ENCODE assay signal across 9 mouse cellular contexts in the genomic region with DNA sequence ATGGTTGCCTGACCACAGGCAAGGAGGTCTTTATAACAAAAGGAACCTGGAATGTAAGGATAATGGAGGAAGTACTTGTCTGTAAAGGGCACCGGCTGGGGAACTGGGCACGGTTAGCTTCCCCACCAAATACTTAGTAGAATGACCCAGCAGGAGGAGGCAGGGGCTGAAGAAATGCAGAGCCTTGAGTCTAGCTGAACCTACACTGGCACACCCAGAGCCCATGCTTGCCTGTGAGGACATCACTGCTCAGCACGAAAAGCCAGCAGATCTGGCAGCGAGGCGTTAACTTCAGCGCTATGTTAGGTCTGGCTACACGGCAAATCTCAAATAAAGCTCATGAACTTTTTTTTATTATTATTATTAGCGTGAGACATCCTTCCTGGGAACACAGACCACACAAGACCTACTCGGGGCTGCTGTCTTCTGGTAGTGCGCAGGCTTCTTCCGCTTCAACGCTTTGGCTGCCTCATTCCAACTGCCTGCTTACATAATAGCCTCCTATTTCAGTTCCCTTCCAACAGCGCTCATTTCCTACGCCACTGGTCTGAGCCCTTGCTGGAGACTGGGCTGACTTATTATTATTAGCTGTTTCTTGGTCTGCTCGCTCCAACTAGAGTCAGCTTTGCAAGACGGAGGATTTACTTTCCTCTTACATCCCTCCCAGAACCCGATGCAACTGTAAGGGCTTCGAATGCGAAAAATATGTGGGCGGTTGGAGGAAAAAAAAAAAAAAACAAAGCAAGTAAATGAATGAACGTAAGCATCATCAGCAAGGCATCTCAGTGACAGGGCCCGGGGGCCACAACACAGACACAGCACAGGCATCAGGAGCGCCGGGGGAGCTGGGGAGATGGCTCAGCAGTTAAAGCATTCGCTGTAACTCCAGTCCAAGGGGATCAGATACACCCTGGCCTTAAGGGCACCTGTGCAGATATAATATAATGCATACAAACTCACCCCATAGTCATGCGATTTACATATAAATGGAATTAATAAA.
DNase-seq lines count a peak whose midpoint lies in the region; ATAC-seq and TF ChIP-seq lines count a peak whose summit lies in the region.
"Had no signal": no experiment of that assay in that cellular context is flagged by ENCODE, and none has a peak within 500 bp of the region (broad histone marks: within the 10 kb centered on the region; RNA-seq: fewer than 3 reads in every experiment).

No protein-coding gene starts in this region.

- 0 out of 2 replicates have a peak, but pooled peaks cover 7% of the 10 kb centered on the region for H3K27me3 ChIP-seq in intestine, embryonic 14.5 days (replicated peaks; ENCODE audit: control insufficient read depth, insufficient read depth, low read length)
- H3K27me3 ChIP-seq in intestine, embryonic 15.5 days (replicated peaks): no peaks in the 10 kb centered on the region
- no peaks in the 10 kb centered on the region for H3K27me3 ChIP-seq in hindbrain, embryonic 16.5 days (replicated peaks; ENCODE audit: control insufficient read depth, insufficient read depth, low read length)
- H3K27me3 ChIP-seq: stomach, embryonic 15.5 days had no signal

- H3K4me1 ChIP-seq in intestine, embryonic 14.5 days (replicated peaks; ENCODE audit: control insufficient read depth, insufficient read depth, low read length): 0 out of 2 replicates have a peak, but pooled peaks cover 5% of the 10 kb centered on the region
- H3K4me1 ChIP-seq in intestine, embryonic 15.5 days (replicated peaks): no peaks in the 10 kb centered on the region
- 0 out of 2 replicates have a peak, but pooled peaks cover 2% of the 10 kb centered on the region for H3K4me1 ChIP-seq in hindbrain, embryonic 16.5 days (ENCODE audit: control insufficient read depth, insufficient read depth, low read depth, low read length)

- no peak for DNase-seq in intestine, embryonic 14.5 days (ENCODE audit: low spot score)
- peak; percentile 47 for DNase-seq in embryo, embryonic 11 days
- DNase-seq in left cerebral cortex, adult 2 months (ENCODE audit: extremely low spot score in 1 of 2, low spot score in 2 of 2): peak; percentile 53 to 66
- peak; percentile 79 for DNase-seq in telencephalon, adult 2 months (ENCODE audit: low read depth, low spot score)
- DNase-seq in MN1 (ENCODE audit: low spot score): no peak

- TF ChIP-seq CTCF in left cerebral cortex, adult 2 months (IDR thresholded peaks at IDR 0.05): no peak

- whole genome bisulfite sequencing in intestine, embryonic 14.5 days: 70% methylated on average over 26 of the region's 26 CpGs
- WGBS in intestine, embryonic 15.5 days: 65% methylated on average over 26 of the region's 26 CpGs
- 45% methylated on average over 26 of the region's 26 CpGs for WGBS in hindbrain, embryonic 16.5 days

- H3K4me2 ChIP-seq in intestine, embryonic 14.5 days (ENCODE audit: low read length): no peak overlapping the region
- H3K4me2 ChIP-seq in intestine, embryonic 15.5 days (replicated peaks): no peak overlapping the region
- peak overlapping the region; percentile 34 for H3K4me2 ChIP-seq in hindbrain, embryonic 16.5 days (ENCODE audit: low read length)
- H3K4me2 ChIP-seq: stomach, embryonic 15.5 days had no signal

- no peaks in the 10 kb centered on the region for H3K36me3 ChIP-seq in intestine, embryonic 14.5 days (ENCODE audit: control insufficient read depth, insufficient read depth, low read length)
- no peaks in the 10 kb centered on the region for H3K36me3 ChIP-seq in intestine, embryonic 15.5 days
- no peaks in the 10 kb centered on the region for H3K36me3 ChIP-seq in hindbrain, embryonic 16.5 days (ENCODE audit: control insufficient read depth, insufficient read depth, low read length)
- H3K36me3 ChIP-seq: stomach, embryonic 15.5 days had no signal

- no peak for ATAC-seq in intestine, embryonic 14.5 days (replicated peaks; ENCODE audit: low FRiP score, low TSS enrichment, low read depth)
- ATAC-seq in intestine, embryonic 15.5 days: no peak
- peak; percentile 81 for ATAC-seq in hindbrain, embryonic 16.5 days
- peak; percentile 49; the same call in 1 of the 2 replicates for ATAC-seq in megakaryocyte-erythroid progenitor cell, adult 5-6 weeks (replicated peaks; ENCODE audit: low FRiP score, low TSS enrichment, poor library complexity, severe bottlenecking)

- H3K27ac ChIP-seq in intestine, embryonic 14.5 days (ENCODE audit: low read depth): 0 out of 2 replicates have a peak overlapping the region, but pooled peaks have one; percentile 22
- no peak overlapping the region for H3K27ac ChIP-seq in intestine, embryonic 15.5 days
- H3K27ac ChIP-seq in hindbrain, embryonic 16.5 days (ENCODE audit: low read depth, low read length): no peak overlapping the region
- H3K27ac ChIP-seq in left cerebral cortex, adult 2 months: peak overlapping the region; percentile 89
- H3K27ac ChIP-seq: stomach, embryonic 15.5 days had no signal

- intact Hi-C loops in left cerebral cortex, adult 2 months (cut with DNase I): loop anchor here (1.0 to 10.0 kb wide), 2 partner anchors 121 to 791 kb away; no protein-coding TSS in a partner anchor

- no peaks in the 10 kb centered on the region for H3K9me3 ChIP-seq in intestine, embryonic 14.5 days (ENCODE audit: control insufficient read depth, low read length)
- no peaks in the 10 kb centered on the region for H3K9me3 ChIP-seq in intestine, embryonic 15.5 days
- H3K9me3 ChIP-seq in hindbrain, embryonic 16.5 days (ENCODE audit: control insufficient read depth, low read length): no peaks in the 10 kb centered on the region
- H3K9me3 ChIP-seq: stomach, embryonic 15.5 days had no signal

- H3K9ac ChIP-seq in intestine, embryonic 14.5 days (ENCODE audit: low read length): no peak overlapping the region
- H3K9ac ChIP-seq in intestine, embryonic 15.5 days: no peak overlapping the region
- peak overlapping the region; percentile 7; the same call in 1 of the 2 replicates for H3K9ac ChIP-seq in hindbrain, embryonic 16.5 days (ENCODE audit: low read depth, low read length)
- H3K9ac ChIP-seq: stomach, embryonic 15.5 days had no signal

- no peak overlapping the region for H3K4me3 ChIP-seq in intestine, embryonic 14.5 days (ENCODE audit: low read depth, low read length)
- H3K4me3 ChIP-seq in intestine, embryonic 15.5 days (replicated peaks): no peak overlapping the region
- H3K4me3 ChIP-seq in hindbrain, embryonic 16.5 days (ENCODE audit: low read length): no peak overlapping the region
- peak overlapping the region; percentile 37 for H3K4me3 ChIP-seq in left cerebral cortex, adult 2 months
- H3K4me3 ChIP-seq: stomach, embryonic 15.5 days had no signal

Comparison
In these comparisons a context has a peak if more than half of its experiments do, and no peak if none do; other contexts are left out.
1. H3K27ac ChIP-seq: peak in intestine, embryonic 14.5 days (single experiment) and left cerebral cortex, adult 2 months (single experiment); none in intestine, embryonic 15.5 days (single experiment) and hindbrain, embryonic 16.5 days (single experiment).
2. ATAC-seq: peak in hindbrain, embryonic 16.5 days (single experiment) and megakaryocyte-erythroid progenitor cell, adult 5-6 weeks (single experiment); none in intestine, embryonic 14.5 days (single experiment) and intestine, embryonic 15.5 days (single experiment).
3. DNase-seq: peak in embryo, embryonic 11 days (single experiment), left cerebral cortex, adult 2 months (2 of 2) and telencephalon, adult 2 months (single experiment); none in intestine, embryonic 14.5 days (single experiment) and MN1 (single experiment).